Mouse (Mus musculus) ES-E14 (cell line): ENCODE results near the gene Gsdmc4. TPM values are rescaled to one million over a fixed set of nuclear protein-coding genes. Genes with fewer than 3 reads are reported as not detected.

ENCODE experiments used
- total RNA-seq: library from RNA; depleted of rRNA; stranded (reverse); fragments of 300-350 nt; gene quantifications from 2 replicates; pipeline ENCODE4 v1.2.3, GENCODE M21; 2012; rRNA removed

Gene Gsdmc4
- total RNA-seq, 1 experiment, result not detected

Other genes starting within 250 kb of the Gsdmc4 start
- gene Gsdmc2, start 67.1 kb downstream of the Gsdmc4 start, total RNA-seq, result not detected in 2 replicates
- not detected in 2 replicates for gene Gsdmc3, start 33.7 kb downstream of the Gsdmc4 start, total RNA-seq
- gene Fam49b, start 148.2 kb upstream of the Gsdmc4 start, total RNA-seq, result 44.3 and 57.3 TPM in 2 replicates